Mouse (Mus musculus) limb, embryonic 14.5 days (tissue): ENCODE data around the gene Tmem185a. TPM values are rescaled to one million over a fixed set of nuclear protein-coding genes. Genes with fewer than 3 reads are reported as not detected.
A peak's percentile ranks its signal among the peaks of the same experiment; 100 is the strongest.
"Not testable (repeated sequence)": the region's sequence is repeated elsewhere in the genome, so short reads cannot be mapped to it uniquely, and the experiment has no call there.

Experiments used
- ATAC-seq: fragments of 200-750 bp; cut with Nextera tagmentation; 2 replicates; pipeline ENCODE4 v1.8.0; 2017; ENCODE audit warnings: low read depth, moderate number of reproducible peaks, moderate TSS enrichment; ENCODE audit not compliant: low FRiP score
- DNase-seq: peaks from one replicate; pipeline ENCODE4 v3.0.0-alpha.2; 2015; ENCODE audit warnings: low spot score
- H3K27ac ChIP-seq: fragments of 300-500 bp; sonication (generic); replicated peaks from 2 replicates; pipeline ENCODE4 v1.5.1; 2014; ENCODE audit warnings: low read depth, mild to moderate bottlenecking, low read length, moderate library complexity, mixed read lengths
- H3K27me3 ChIP-seq: fragments of 300-500 bp; sonication (generic); 2 replicates; pipeline ENCODE4 v1.6.1; 2014; ENCODE audit warnings: low read length, mixed read lengths; ENCODE audit not compliant: control insufficient read depth, insufficient read depth
- H3K36me3 ChIP-seq: fragments of 300-500 bp; sonication (generic); 2 replicates; pipeline ENCODE4 v1.6.1; 2014; ENCODE audit warnings: mild to moderate bottlenecking, low read length, moderate library complexity, mixed read lengths; ENCODE audit not compliant: control insufficient read depth, insufficient read depth
- H3K4me1 ChIP-seq: fragments of 300-500 bp; sonication (generic); 2 replicates; pipeline ENCODE4 v1.6.1; 2014; ENCODE audit warnings: antibody characterized with exemption, low read length, mixed read lengths; ENCODE audit not compliant: control insufficient read depth, insufficient read depth
- H3K4me2 ChIP-seq: fragments of 300-500 bp; sonication (generic); replicated peaks from 2 replicates; pipeline ENCODE4 v1.6.1; 2014; ENCODE audit warnings: low read depth, mild to moderate bottlenecking, low read length, moderate library complexity; ENCODE audit not compliant: severe bottlenecking
- H3K4me3 ChIP-seq: fragments of 300-500 bp; sonication (generic); replicated peaks from 2 replicates; pipeline ENCODE4 v1.5.1; 2014; ENCODE audit warnings: low read length
- H3K9ac ChIP-seq: fragments of 300-500 bp; sonication (generic); 2 replicates; pipeline ENCODE4 v1.6.1; 2014; ENCODE audit warnings: mild to moderate bottlenecking, low read depth, low read length, moderate library complexity; ENCODE audit not compliant: severe bottlenecking
- H3K9me3 ChIP-seq: fragments of 300-500 bp; sonication (generic); 2 replicates; pipeline ENCODE4 v1.6.1; 2016; ENCODE audit warnings: low read length; ENCODE audit not compliant: control insufficient read depth
- POLR2A ChIP-seq: fragments of 200-500 bp; IDR thresholded peaks from 2 replicates; pipeline ENCODE4 v1.8.0; 2012; ENCODE audit warnings: inconsistent platforms, mild to moderate bottlenecking, moderate library complexity, borderline replicate concordance; ENCODE audit not compliant: insufficient read depth, insufficient read length; ENCODE audit errors: extremely low read depth
- WGBS: fragments of 180-500 bp; shearing (Covaris S2); extraction: QIAGEN DNeasy Blood & Tissue Kit; methylation state at CpG from one replicate; pipeline ENCODE4 v1.1.7; 2014; 5-methylcytosine and 5-hydroxymethylcytosine counted together
- polyA plus RNA-seq, 2 experiments: library from polyadenylated mRNA; depleted of rRNA in 1 of 2; stranded (reverse) in 1 of 2; unstranded in 1 of 2; fragments of >200 nt; fragmentation: Nextera tagmentation in 1 of 2; extraction: Ambion mirVana in 1 of 2; gene quantifications; 2 replicates each; pipeline versions ENCODE4 v1.2.1 to v1.2.3; 2012 to 2014

Tmem185a gene
- polyA plus RNA-seq (2012; rRNA removed) (39.8 and 49.3 TPM in 2 replicates), polyA plus RNA-seq (2014; fragmentation: Nextera tagmentation; extraction: Ambion mirVana) (46.7 and 49.8 TPM in 2 replicates)

DNA sequence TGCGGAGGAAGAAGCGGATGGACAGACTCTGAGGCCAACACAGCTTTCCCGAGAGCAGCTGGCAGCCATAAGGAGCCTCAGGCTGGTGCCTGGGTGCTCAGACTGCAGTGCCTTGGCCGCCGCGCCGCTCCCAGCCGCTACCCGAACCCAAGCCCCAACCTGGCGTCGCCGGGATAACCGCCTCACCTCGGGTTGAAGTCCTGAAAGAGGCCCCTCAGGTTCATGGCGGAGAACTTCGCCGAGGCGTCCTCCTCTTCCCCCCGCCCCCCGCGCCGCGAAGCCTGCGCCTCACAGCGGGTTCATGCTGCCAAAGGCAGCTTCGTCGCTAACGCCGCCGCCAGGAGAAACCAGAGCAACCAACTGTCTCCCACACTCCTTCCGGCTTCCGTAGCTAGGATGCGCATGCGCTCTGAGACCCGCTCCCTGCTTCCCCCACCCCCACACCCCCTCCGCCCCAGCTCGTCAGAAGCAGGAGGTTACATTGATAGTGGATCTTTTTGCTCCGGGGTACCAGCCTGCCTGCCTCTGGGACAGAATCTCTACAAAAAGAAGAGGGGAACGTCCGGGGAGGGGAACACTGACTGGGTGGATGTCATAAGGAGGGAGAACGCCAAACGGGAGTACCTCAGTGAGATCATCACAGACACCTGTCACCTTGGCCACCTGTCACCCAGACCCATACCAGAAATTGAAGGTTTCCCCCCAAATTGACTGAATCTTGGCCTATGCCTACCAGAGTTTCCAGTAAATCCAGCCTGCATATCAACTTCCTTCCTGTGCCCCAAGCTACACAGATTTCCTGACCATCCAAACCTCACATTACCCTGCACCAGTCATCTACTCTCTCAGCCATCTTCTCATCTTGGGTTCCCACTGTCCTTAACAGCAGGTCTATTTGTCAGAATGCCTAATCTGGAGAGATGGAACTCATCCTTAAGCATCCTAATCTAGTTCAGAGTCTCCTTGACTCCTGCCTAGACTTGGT is at the start of gene Tmem185a:
TSS of gene Tmem185a (minus strand) at position 389 of the 985 bp plus-strand sequence.
- peak; percentile 86 for DNase-seq
- H3K27me3 ChIP-seq, result no peaks in the 10 kb centered on the region
- peak within 1 kb of the TSS; percentile 72 for H3K27ac ChIP-seq
- H3K36me3 ChIP-seq, result no peaks in the 10 kb centered on the region
- H3K4me1 ChIP-seq, result no peaks in the 10 kb centered on the region
- no peak for TF ChIP-seq POLR2A
- WGBS, result 28% methylated on average over 32 of the region's 42 CpGs
- ATAC-seq, result peak; percentile 92
- H3K9ac ChIP-seq, result peak within 1 kb of the TSS; percentile 70
- no peaks in the 10 kb centered on the region for H3K9me3 ChIP-seq
- peak within 1 kb of the TSS; percentile 53 for H3K4me3 ChIP-seq
- peak within 1 kb of the TSS; percentile 47 for H3K4me2 ChIP-seq

DNA sequence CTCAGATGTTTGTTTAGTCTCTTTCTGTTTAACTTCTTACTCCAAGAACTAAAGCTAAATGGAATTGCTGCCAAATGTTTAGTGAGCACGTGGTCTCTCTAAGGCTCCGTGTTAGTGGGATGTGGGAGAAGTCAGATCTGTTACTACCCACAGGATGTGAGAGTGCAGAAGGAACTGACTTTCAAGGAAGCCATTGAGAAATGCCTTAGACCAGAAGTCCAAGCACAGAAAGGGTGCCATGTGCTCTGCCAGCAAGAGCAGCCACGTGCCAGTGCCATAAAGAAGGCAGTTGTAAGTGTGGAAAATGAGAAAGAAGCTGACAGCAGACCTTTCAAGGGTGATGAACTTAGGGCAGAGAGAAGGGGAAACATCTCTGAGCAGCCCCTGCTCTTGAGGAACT is 37.4 kb upstream of the Tmem185a start:
- DNase-seq, H3K9ac ChIP-seq, H3K4me2 ChIP-seq, H3K36me3 ChIP-seq, H3K4me3 ChIP-seq, H3K9me3 ChIP-seq, ATAC-seq, H3K27me3 ChIP-seq, H3K27ac ChIP-seq, H3K4me1 ChIP-seq: not testable (repeated sequence)
- WGBS, result 52% methylated on average over 3 of the region's 3 CpGs

DNA sequence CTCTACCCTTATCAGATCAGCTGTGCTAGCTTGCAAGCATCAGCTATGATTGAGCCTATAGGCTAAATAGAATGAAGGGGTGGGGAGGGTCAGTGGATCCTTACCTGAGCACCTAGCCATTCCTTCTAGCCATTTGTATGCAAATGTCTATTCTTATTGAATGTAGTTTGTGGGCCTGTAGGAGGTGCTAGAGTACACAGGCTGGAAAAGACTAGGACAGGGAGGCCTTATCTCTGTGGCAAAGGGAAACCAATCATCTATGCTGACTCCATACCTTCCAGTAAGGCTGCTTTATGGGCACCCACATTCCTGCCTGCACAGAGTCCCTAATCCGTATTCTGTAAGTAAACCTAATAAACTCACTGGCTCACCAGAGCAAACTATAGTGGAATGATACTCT is 10.3 kb upstream of the Tmem185a start:
- not testable (repeated sequence) for H3K27me3 ChIP-seq, DNase-seq, H3K4me3 ChIP-seq, H3K36me3 ChIP-seq, ATAC-seq, H3K9ac ChIP-seq, H3K4me1 ChIP-seq, H3K4me2 ChIP-seq, H3K9me3 ChIP-seq, H3K27ac ChIP-seq
- no CpG with 5 or more reads among the region's 1 CpGs for WGBS

DNA sequence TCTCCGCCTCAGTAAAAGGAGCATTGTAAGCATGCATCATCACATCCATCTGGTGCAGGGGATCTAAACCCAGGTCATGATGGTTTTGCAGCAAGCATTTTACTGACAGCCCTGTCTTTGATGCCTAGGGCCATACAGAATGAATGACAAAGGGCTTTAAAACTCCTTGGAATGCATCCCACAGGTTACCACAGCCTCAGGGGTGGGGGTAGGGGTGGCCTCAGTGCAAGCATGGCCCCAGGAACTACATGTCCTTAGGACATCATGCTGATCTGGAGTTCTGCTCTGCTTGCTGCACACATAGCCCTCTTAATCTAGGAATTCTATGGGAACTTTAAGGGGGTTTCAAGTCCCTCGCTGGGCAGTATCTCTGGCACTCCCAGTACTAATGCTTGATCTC is 5.2 kb upstream of the Tmem185a start:
- Histone ChIP-seq H3K9ac (no peak overlapping the region), H3K4me1 (no peaks in the 10 kb centered on the region), H3K9me3 (no peaks in the 10 kb centered on the region), H3K27me3 (no peaks in the 10 kb centered on the region), H3K4me2 (no peak overlapping the region), H3K4me3 (no peak overlapping the region), H3K27ac (no peak overlapping the region), H3K36me3 (no peaks in the 10 kb centered on the region)
- TF ChIP-seq POLR2A, result no peak
- 65% methylated on average over 2 of the region's 2 CpGs for WGBS
- DNase-seq, result no peak
- no peak for ATAC-seq

DNA sequence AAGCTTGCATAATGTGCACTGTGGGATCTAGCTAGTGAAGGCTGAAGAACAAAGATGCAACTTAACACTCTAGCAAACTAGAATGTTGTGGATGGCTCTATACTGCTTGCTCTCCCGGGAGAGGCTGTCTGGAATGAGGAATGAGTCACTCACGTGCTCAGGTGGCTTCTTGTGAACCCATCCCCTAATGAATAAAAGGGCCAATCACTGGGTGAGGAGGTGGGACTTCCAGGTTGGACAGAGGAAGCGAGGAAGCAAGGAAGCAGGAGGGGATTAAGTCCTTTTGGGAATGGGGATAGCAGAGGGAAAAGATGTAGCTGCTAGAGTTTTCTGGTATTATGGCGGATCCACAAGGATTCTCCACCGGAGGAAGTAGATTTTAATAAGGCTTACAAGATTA is 1.7 kb upstream of the Tmem185a start:
- H3K9ac ChIP-seq, result no peak overlapping the region
- H3K36me3 ChIP-seq, result no peaks in the 10 kb centered on the region
- no peaks in the 10 kb centered on the region for H3K4me1 ChIP-seq
- H3K27ac ChIP-seq, result no peak overlapping the region
- no peak overlapping the region for H3K4me2 ChIP-seq
- 60% methylated on average over 5 of the region's 5 CpGs for WGBS
- DNase-seq (no peak), ATAC-seq (no peak)
- TF ChIP-seq POLR2A, result no peak
- H3K4me3 ChIP-seq, result no peak overlapping the region
- no peaks in the 10 kb centered on the region for H3K9me3 ChIP-seq
- H3K27me3 ChIP-seq, result no peaks in the 10 kb centered on the region
